Mouse (Mus musculus): ENCODE data around the gene Nomo1. TPM values are rescaled to one million over a fixed set of nuclear protein-coding genes. Genes with fewer than 3 reads are reported as not detected.
A peak's percentile ranks its signal among the peaks of the same experiment; 100 is the strongest.

The Nomo1 gene
- polyA plus RNA-seq, 1 experiment from 2014 or later, result 26.4 TPM

GRCm38 (mm10) chr7:46012121-46012520 lies 21.4 kb upstream of the Nomo1 start:
- TF ChIP-seq CTCF (IDR thresholded peaks at IDR 0.05; ENCODE audit: low read depth), result no peak
- Histone ChIP-seq H3K36me3 (ENCODE audit: insufficient read depth) (no peaks in the 10 kb centered on the region), H3K27ac (ENCODE audit: low read depth) (0 out of 2 replicates have a peak overlapping the region, but pooled peaks have one; percentile 2), H3K9me3 (ENCODE audit: low read depth, low read length) (no peaks in the 10 kb centered on the region), H3K9ac (no peak overlapping the region), H3K27me3 (ENCODE audit: insufficient read depth, low read length) (no peaks in the 10 kb centered on the region), H3K4me3 (ENCODE audit: low read depth, low read length) (no peak overlapping the region), H3K4me2 (no peak overlapping the region), H3K4me1 (ENCODE audit: insufficient read depth) (peaks cover 6% of the 10 kb centered on the region; the same call in 1 of the 2 replicates)
- ATAC-seq (ENCODE audit: insufficient read depth), result no peak
- no peak for DNase-seq

- no peaks in the 10 kb centered on the region for H3K9me3 ChIP-seq (ENCODE audit: low read depth, low read length)
- no peak overlapping the region for H3K9ac ChIP-seq
- no peak overlapping the region for H3K4me3 ChIP-seq (ENCODE audit: low read depth, low read length)
- 10% methylated on average over 9 of the region's 9 CpGs for WGBS
- H3K27me3 ChIP-seq (ENCODE audit: insufficient read depth, low read length), result no peaks in the 10 kb centered on the region
- peak; percentile 85 for DNase-seq
- H3K4me2 ChIP-seq, result peak overlapping the region; percentile 18; the same call in 1 of the 2 replicates
- peak; percentile 81 for ATAC-seq (ENCODE audit: insufficient read depth)
- peaks cover 6% of the 10 kb centered on the region; the same call in 1 of the 2 replicates for H3K4me1 ChIP-seq (ENCODE audit: insufficient read depth)
- no peak for TF ChIP-seq CTCF (IDR thresholded peaks at IDR 0.05; ENCODE audit: low read depth)
- H3K27ac ChIP-seq (ENCODE audit: low read depth), result peak overlapping the region; percentile 82
- H3K36me3 ChIP-seq (ENCODE audit: insufficient read depth), result no peaks in the 10 kb centered on the region
Observed at GRCm38 (mm10) chr7:46013266-46014010, 20.1 kb upstream of the Nomo1 start.

DNA sequence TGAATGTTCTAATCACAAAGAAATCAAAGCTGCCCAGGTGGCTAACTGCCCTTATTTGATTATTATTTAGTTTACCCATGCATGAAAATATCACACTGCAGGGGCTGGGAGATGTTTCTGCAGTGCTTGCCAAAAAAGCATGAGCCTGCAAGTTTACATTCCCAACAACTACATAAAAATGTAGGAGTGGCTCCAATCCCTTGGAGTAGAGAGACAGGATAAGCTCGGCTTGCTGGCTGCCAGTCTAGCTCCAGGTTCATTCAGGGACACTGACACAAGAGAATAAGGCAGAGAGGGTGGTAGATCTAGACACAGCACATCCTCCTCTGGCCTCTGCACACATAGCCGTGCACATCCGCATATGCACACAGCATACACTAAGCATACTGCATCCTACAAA lies 13.9 kb upstream of the Nomo1 start:
- ATAC-seq (ENCODE audit: insufficient read depth) (no peak; the same call in 1 of the 2 replicates), DNase-seq (peak; percentile 50)
- no peaks in the 10 kb centered on the region for H3K27me3 ChIP-seq (ENCODE audit: insufficient read depth, low read length)
- no peak overlapping the region for H3K4me2 ChIP-seq
- H3K36me3 ChIP-seq (ENCODE audit: insufficient read depth), result no peaks in the 10 kb centered on the region
- H3K4me3 ChIP-seq (ENCODE audit: low read depth, low read length), result no peak overlapping the region
- WGBS, result 57% methylated on average over 3 of the region's 3 CpGs
- no peak for TF ChIP-seq CTCF (IDR thresholded peaks at IDR 0.05; ENCODE audit: low read depth)
- H3K4me1 ChIP-seq (ENCODE audit: insufficient read depth), result no peaks in the 10 kb centered on the region
- H3K9ac ChIP-seq, result no peak overlapping the region
- H3K27ac ChIP-seq (ENCODE audit: low read depth), result no peak overlapping the region
- H3K9me3 ChIP-seq (ENCODE audit: low read depth, low read length), result no peaks in the 10 kb centered on the region

DNA sequence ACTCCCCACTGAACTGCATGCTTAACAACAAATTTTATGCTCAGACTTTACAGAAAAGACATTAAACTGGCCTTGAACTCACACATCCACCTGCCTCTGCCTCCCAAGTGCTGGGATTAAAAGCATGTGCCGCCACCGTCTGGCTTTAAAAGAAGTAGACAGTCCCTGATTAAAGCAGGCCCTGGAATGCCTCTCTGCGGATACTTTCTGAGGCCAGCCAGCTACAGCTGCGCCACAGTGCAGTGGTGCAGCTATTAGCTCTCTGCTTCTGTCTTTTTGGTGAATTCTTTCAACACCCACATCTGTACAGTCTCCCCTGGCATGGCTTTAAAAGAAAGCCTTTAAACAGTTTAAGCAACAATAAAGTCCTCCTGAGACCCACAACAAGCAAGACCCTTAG lies 11.5 kb upstream of the Nomo1 start:
- no peak overlapping the region for H3K4me2 ChIP-seq
- 35% methylated on average over 4 of the region's 4 CpGs for WGBS
- H3K9ac ChIP-seq, result no peak overlapping the region
- H3K4me1 ChIP-seq (ENCODE audit: insufficient read depth), result no peaks in the 10 kb centered on the region
- H3K9me3 ChIP-seq (ENCODE audit: low read depth, low read length), result no peaks in the 10 kb centered on the region
- DNase-seq (no peak), ATAC-seq (ENCODE audit: insufficient read depth) (no peak)
- no peak overlapping the region for H3K27ac ChIP-seq (ENCODE audit: low read depth)
- no peaks in the 10 kb centered on the region for H3K27me3 ChIP-seq (ENCODE audit: insufficient read depth, low read length)
- H3K4me3 ChIP-seq (ENCODE audit: low read depth, low read length), result no peak overlapping the region
- no peaks in the 10 kb centered on the region for H3K36me3 ChIP-seq (ENCODE audit: insufficient read depth)
- no peak for TF ChIP-seq CTCF (IDR thresholded peaks at IDR 0.05; ENCODE audit: low read depth)

DNA sequence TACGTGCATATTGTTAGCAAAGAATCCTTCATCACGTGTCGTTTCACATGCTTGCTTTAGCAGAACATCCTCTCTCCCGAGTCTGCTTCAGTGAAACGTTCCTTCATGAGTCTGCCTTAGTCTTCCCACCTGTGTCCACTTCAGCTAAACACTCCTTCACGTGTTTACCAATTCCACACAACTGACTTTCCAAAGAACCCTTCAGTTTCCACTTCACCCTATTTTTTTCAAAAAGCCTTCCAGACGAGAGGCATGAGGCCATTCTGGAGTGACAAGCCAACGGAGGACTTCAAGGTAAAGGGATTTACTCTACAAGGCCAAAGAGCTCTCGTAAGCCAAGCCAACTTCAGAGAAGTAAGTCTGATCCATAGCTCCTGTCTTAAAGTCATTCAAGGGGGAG lies 8.1 kb upstream of the Nomo1 start:
- H3K27me3 ChIP-seq (ENCODE audit: insufficient read depth, low read length), result no peaks in the 10 kb centered on the region
- no peak for ATAC-seq (ENCODE audit: insufficient read depth)
- no peaks in the 10 kb centered on the region for H3K36me3 ChIP-seq (ENCODE audit: insufficient read depth)
- no peak overlapping the region for H3K4me3 ChIP-seq (ENCODE audit: low read depth, low read length)
- no peak for TF ChIP-seq CTCF (IDR thresholded peaks at IDR 0.05; ENCODE audit: low read depth)
- H3K9ac ChIP-seq, result no peak overlapping the region
- H3K27ac ChIP-seq (ENCODE audit: low read depth), result peak overlapping the region; percentile 63
- H3K9me3 ChIP-seq (ENCODE audit: low read depth, low read length), result no peaks in the 10 kb centered on the region
- no peak overlapping the region for H3K4me2 ChIP-seq
- no peaks in the 10 kb centered on the region for H3K4me1 ChIP-seq (ENCODE audit: insufficient read depth)
- DNase-seq, result peak; percentile 28
- WGBS, result 43% methylated on average over 9 of the region's 9 CpGs

DNA sequence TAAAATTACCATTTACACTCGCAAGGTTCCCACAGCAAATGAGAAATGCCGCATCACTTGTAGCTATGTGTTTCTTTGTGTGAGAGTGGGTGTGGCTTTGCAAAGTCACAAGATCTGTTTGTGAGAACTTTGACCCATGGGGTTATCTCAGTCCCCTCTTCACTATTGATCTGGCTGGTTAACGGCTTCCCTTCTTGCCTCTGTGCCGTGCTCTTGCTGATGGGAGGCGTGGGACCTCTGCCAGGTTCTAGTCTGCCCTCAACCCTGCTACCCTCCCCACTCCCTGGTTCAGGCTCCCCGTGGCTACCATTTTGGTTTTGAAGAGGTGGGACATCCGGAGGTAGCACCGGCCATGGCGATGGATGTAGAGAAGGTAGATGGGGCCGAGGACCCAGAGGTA lies 4.8 kb upstream of the Nomo1 start:
- Histone ChIP-seq H3K4me3 (ENCODE audit: low read depth, low read length) (no peak overlapping the region), H3K36me3 (ENCODE audit: insufficient read depth) (no peaks in the 10 kb centered on the region), H3K4me1 (ENCODE audit: insufficient read depth) (no peaks in the 10 kb centered on the region), H3K9me3 (ENCODE audit: low read depth, low read length) (no peaks in the 10 kb centered on the region), H3K4me2 (no peak overlapping the region), H3K9ac (no peak overlapping the region), H3K27ac (ENCODE audit: low read depth) (no peak overlapping the region), H3K27me3 (ENCODE audit: insufficient read depth, low read length) (no peaks in the 10 kb centered on the region)
- ATAC-seq (ENCODE audit: insufficient read depth) (no peak), DNase-seq (no peak)
- WGBS, result 75% methylated on average over 10 of the region's 10 CpGs
- TF ChIP-seq CTCF (IDR thresholded peaks at IDR 0.05; ENCODE audit: low read depth), result no peak

GRCm38 (mm10) chr7:46029299-46030144 lies 4.0 kb upstream of the Nomo1 start:
- WGBS, result 62% methylated on average over 9 of the region's 9 CpGs
- TF ChIP-seq CTCF (IDR thresholded peaks at IDR 0.05; ENCODE audit: low read depth), result peak; percentile 33

More at GRCm38 (mm10) chr7:46029299-46030144, 4.0 kb upstream of the Nomo1 start:
- H3K4me1 ChIP-seq (ENCODE audit: insufficient read depth), result peaks cover 4% of the 10 kb centered on the region
- H3K36me3 ChIP-seq (ENCODE audit: insufficient read depth), result no peaks in the 10 kb centered on the region
- peak overlapping the region; percentile 12; the same call in 1 of the 2 replicates for H3K27ac ChIP-seq (ENCODE audit: low read depth)
- H3K4me2 ChIP-seq, result peak overlapping the region; percentile 43
- no peaks in the 10 kb centered on the region for H3K27me3 ChIP-seq (ENCODE audit: insufficient read depth, low read length)
- H3K9ac ChIP-seq, result peak overlapping the region; percentile 47; the same call in 1 of the 2 replicates
- ATAC-seq (ENCODE audit: insufficient read depth) (no peak), DNase-seq (no peak)
- peak overlapping the region; percentile 12; the same call in 1 of the 2 replicates for H3K4me3 ChIP-seq (ENCODE audit: low read depth, low read length)
- H3K9me3 ChIP-seq (ENCODE audit: low read depth, low read length), result no peaks in the 10 kb centered on the region

All from lung, embryonic 14.5 days (tissue).